Mouse (Mus musculus): ENCODE data around the gene Pbld2. TPM values are rescaled to one million over a fixed set of nuclear protein-coding genes. Genes with fewer than 3 reads are reported as not detected.
"Not testable (repeated sequence)": the region's sequence is repeated elsewhere in the genome, so short reads cannot be mapped to it uniquely, and the experiment has no call there.

Pbld2 gene
- total RNA-seq, 2 experiments from 2014 or later: 3.4 to 3.7 TPM

DNA sequence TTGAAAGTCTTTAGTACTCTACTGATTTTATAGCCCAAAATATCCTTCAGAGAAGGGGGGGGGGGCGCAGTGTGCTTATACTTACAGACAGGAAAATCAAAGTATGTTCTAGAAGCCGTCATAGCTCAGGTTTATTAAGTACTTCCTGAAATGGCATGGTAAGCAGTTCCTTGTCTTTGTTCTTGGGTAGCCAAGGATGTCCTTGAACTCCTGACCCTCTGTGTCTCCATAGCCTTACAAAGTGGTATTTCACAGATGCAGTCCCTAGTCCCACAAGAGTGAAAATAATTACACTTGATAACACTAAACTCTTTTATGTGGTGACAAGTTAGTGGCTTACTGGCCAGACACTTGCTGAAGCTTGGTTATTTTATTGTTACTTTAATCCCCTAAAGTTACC is 901 bp downstream of the Pbld2 start:
- no peak for DNase-seq (ENCODE audit: low spot score)

DNA sequence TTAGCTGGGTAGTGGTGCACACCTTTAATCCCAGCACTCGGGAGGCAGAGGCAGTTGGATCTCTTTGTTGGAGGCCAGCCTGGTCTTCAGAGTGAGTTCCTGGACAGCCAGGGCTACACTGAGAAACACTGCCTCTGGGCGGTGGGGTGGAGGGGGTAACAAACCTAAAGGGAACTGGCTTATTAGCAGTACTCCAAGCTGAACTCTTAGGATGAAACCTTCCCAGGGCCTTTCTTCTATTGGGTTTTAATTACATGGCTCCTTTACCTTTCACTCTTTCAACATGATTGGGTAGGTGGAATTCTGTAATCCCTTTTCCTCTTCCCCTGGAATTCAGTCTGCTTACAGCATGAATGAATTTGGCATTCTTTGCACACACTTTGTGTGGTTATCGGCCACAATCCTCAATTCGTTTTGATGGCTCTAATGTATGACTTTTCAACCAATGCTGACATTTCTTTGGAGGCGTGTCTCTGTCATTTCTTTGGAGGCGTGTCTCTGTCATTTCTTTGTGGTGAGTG is 1.4 kb downstream of the Pbld2 start:
- no peak for DNase-seq (ENCODE audit: low spot score)

DNA sequence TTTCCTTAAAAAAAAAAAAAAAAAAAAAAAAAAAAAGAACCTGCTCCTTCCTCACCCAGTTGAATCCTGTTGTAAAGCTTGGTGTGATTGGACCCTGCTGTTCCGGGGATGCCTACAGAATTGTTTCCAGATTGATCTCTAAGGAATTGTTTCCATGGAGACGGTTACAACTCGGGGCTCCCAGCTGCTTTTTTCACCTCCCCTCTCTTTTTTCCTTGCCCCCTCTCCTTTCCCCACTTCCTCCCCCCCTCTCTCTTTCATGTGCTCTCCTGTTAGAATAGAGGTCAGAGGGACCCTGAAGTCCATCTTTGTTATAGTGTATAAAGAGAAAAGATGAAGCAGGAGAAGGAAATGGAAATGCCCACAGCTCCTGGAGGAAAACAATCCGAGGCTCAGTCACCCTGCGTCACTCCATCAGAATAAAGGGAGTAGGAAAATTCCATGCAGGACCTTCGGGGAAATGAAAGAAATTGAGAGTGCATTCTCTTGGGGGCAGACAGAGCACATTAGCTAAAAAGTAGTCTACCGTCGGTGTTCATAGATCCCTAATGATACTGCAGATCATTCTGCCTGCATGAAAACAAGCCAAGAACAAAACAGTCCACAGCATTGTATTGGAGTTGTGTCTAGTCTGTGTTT is 2.2 kb downstream of the Pbld2 start:
- no peak for DNase-seq (ENCODE audit: low spot score)

DNA sequence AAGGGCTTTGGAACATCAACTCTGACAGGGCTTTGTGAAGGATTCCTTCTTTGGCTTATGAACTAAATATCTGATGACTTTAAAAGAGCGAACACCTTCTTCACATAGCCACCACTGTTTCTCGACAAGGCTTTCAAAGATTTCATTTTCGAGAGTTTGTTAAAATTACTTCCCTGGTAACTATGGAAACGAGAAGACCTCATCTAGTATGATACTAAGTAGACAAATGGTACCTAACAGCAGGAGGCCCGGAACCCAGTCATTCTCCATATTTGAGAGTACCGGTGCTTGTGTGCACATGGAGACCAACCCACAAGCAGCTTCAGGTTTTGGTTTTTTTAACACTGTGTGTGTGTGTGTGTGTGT is 2.7 kb downstream of the Pbld2 start:
- DNase-seq (ENCODE audit: low spot score): no peak

DNA sequence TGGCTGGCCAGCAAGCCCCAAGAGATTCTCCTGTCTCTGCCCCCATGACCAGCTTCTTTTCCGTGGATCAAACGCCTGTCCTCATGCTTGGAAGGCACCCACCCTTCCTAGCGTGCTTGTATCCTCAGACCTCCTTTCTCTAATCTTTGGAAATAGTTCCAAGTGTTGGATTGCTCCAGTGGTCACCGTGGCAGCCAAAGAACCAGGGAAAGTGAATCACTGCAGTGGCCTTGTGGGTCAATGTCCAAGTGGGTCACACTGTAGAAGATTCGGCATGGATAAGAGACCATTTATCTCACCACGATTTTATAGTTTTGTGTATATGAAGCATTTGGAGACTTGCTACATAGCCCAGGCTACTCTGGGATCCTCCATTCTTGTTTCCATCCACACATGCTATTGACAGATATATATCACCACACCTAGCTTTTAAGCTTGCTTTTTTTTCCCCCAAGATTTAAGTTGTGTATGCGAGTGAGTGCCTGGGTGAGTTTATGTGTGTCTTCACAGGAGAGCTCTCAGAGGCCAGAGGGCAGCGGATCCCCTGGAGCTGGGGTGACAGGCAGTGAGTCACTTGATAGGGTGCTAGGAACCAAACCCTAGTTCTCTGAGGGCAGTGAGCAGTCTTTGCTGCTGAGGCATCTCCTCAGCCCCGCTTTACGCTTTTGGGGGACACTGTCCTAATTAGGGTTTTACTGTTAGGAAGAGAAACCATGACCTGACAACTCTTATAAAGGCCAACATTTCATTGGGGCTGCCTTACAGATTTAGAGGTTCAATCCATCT is 3.5 kb downstream of the Pbld2 start:
- DNase-seq (ENCODE audit: low spot score): no peak

DNA sequence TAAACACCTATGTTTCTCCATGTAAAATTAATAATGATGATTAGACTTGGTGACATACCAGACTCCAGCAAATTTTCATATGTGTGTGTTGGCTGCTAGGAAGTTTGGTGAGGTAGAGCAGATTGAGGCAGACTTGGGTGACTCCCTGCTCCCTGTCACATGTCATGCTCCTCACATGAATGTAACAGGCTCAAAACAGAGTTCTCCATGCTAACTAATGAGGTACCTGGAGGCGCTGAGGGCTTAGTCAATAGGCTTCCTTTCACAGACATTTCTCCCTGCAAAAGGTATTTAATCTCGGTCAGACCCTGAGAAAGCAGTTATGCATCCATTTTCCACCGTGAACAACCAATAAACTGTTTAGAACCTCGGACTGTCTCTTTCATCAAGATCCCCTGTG is 4.3 kb downstream of the Pbld2 start:
- no peak for DNase-seq (ENCODE audit: low spot score)

DNA sequence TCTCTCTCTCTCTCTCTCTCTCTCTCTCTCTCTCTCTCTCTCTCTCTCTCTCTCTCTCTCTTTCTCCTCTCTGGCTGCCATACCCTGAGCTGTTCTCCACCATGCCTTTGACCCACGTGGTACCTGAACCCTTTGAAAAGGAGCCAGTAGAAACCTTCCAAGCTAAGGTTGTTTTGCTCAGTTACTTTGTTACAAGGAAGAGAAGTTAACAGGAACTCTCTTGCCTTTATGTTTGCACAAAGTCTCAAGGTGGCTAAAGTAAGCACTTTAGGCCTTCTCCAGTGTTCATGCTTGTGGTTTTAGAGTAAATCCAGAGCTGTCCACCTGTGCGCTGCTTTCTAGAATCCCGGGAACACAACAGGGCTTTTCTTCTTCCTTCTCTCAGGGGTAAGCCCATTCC is 8.2 kb downstream of the Pbld2 start:
- no peak for DNase-seq (ENCODE audit: low spot score)

DNA sequence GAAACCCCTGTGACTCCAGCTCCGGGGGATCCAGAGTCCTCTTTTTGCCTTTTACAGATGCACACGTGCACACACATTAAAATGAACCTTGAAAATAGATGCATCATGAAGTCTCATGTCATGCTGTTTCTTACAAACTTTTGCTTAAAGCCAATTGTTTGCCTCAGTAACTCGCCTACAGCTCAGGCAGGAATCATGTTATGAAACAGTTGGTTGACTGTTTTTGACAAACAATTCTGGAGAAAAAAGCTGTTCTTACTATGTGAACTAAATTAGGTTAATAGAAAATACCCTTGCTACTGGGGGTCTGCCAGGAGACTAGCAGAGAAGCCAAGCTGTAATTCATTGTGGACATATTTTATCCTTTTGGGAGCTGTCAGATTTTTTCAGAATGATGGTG is 8.8 kb downstream of the Pbld2 start:
- no peak for DNase-seq (ENCODE audit: low spot score)

DNA sequence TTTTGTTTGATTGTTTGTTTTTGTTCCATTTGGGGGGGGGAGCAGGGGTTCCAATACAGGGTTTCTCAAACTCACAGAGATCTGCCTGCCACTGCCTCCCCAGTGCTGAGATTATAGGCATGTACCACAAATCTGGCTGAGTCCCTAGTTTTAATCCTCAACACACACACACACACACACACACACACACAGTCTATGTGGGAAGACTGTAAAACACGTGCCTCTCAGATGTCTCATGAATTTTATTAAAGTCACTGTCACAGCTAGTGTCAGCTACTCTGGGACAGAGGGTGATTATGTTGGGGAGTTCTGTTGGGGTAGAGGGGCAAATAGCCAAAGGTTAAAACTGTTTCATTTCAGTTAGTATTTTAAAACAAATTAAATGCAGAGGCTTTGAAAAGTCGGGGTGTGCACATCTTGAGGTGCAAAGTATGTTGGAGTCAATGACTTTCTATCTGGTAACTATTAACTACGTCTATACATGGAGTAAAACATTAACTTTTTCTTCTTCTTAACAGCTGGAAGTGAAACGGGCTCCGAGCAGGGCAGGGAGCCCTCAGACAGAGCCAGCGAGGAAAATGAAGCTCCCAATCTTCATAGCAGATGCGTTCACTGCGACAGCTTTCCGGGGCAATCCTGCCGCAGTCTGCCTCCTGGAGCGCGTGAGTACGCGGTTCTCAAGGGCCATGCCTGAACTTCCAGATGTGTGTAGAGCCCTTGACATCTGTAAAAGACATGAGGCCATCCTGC is 14.6 kb downstream of the Pbld2 start:
- DNase-seq (ENCODE audit: low spot score): no peak

DNA sequence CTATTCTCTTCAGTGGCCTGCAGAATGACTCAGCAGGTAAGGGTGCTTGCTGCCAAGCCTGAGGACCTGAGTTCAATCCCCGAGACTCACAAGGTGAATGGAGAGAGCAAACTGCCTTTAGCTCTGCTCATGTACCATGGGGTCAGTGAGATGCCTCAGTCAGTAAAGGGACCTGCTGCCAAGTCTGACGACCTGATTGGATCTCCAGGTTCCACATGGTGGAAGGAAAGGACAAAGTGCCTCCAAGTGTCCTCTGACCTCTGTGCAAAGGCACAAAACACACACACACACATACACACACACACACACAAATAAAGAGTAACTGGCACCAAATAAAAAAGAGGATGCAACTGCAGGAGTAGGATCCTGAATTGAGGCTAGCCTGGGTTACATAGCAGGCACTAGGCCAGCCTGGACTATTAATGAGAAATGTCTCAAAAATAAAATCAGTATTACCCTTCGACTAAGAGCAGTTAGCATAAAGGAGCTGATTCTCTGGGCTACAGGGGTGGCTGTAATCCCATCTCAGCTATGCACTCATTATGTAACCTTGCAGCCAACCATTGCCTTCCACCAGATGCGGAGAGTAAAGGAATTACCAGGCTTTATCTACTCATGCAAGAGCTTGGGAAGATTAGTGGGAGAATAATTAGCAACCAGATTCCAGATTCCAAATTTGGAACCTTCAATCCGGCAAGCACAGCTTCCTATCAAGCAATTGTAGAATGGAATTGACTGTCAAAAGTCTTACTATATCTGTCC is 15.9 kb downstream of the Pbld2 start:
- no peak for DNase-seq (ENCODE audit: low spot score)

DNA sequence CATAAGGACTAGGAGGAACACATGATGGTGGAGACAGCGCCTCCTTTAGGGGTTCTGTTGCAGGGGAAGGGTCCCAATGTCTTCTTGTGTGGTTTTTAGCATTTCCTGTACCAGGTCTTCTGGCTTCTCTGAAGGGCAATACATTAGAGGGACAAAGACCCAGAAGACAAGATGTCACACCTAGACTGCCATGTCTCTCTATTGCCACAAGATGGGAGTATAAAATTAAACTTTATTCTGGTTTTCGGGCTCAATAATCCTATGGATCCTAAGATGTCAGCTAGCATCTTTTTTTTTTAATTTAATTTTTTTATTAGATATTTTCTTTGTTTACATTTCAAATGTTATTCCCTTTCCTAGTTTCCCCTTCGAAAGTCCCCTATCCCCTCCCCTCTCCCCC is 19.0 kb downstream of the Pbld2 start:
- DNase-seq (ENCODE audit: low spot score): no peak

DNA sequence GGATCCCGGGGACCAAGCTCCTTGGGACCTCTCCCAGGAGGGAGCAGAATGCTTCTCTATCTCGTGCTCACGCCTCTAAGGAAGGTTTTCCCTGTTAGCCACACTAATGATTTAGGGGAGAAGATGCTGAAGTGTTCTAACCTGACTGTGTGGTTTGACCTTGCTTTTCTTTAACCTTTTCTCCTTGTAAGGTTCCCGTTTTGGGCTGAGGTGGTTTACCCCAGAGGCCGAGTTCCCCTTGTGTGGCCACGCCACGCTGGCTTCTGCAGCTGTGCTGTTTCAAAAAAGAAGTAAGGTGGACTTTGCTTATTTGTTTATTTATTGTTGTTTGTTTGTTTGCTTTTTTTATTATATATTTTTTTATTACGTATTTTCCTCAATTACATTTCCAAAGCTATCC is 23.6 kb downstream of the Pbld2 start:
- no peak for DNase-seq (ENCODE audit: low spot score)

DNA sequence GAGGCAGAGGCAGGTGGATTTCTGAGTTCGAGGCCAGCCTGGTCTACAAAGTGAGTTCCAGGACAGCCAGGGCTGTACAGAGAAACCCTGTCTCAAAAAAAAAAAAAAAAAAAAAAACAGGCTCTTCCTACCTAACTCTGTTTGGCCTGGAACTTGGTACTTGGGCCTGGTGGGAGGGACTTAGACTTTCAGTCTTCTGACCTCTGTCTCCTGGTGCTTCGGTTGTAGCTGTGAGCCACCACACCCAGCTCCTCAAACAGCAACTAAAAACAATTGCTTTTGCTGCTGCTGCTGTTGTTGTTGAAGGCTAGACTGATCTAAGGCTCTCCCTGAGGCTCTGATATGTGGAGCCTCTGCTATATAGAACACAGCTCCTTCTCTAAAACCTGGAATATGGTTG is 25.0 kb downstream of the Pbld2 start:
- no peak for DNase-seq (ENCODE audit: low spot score)

DNA sequence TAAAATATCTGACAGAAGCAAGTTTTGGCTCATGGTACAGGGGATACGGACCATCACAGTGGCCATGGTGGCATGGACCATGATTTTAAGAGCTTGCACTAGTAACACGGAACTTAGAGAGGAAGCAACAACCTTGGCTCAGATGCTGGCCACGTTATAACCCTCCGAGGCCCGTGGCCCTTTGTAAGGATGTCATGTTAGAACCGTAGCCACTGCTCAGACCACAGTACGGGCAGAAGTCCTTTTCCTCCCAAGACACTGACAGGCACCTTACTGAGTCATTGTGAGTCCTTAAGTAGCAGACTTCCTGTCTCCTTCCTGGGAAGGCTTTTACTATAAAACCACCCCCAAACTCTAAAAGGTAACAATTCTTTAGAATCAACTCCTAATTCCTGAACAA is 27.2 kb downstream of the Pbld2 start:
- DNase-seq (ENCODE audit: low spot score): no peak

DNA sequence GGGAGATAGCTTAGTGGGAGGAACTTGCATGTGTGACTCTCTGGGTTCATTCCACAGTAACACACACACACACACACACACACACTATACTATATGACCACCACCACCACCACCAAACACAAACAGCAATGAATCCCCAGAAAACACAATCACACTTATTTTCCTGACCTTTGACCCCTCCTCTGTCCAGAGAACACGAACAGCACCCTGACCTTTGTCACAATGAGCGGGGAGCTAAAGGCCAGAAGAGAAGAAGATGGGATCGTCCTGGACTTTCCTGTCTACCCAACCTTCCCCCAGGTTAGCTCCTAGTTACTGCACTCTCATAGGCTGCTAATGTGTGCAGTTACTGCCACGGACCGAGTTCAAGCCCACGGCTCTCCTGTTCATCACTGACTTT is 27.9 kb downstream of the Pbld2 start:
- no peak for DNase-seq (ENCODE audit: low spot score)

DNA sequence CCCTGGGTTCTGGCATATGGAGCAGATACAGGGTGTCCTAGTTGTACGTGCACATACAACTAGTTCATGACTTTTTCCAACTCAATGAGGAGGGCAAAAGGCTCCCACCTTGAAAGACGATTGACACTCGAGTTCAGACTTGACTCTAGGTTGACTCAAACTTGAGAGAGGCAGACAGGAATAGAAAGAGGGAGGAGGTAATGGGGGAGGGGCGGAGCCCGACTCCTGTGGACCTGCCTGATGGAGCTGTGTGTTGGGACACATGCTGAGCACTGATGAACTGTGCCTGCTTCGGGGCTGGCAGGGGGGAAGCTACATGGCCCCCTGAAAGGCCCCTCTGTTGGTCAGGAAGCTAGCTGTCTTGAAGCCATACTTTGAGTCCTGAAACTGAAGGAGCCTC is 28.9 kb downstream of the Pbld2 start:
- no peak for DNase-seq (ENCODE audit: low spot score)

DNA sequence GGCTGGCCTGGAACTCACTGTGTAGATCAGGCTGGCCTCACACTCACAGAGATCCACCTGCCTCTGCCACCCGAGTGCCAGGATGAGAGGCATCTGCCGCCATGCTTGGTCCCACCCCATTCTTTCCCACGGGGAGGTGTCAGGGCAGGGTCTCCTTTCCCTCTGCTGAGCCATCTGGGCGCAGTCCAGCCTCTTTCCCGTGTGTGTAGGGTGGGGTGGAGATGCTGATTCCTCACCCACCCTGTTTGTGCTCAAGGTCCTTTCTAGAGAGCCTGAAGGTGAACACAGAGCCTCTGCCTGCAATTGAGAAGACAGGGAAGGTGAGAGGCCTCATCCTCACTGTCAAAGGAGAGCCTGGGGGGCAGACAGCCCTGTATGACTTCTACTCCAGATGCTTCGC is 30.0 kb downstream of the Pbld2 start:
- not testable (repeated sequence) for DNase-seq (ENCODE audit: low spot score)

DNA sequence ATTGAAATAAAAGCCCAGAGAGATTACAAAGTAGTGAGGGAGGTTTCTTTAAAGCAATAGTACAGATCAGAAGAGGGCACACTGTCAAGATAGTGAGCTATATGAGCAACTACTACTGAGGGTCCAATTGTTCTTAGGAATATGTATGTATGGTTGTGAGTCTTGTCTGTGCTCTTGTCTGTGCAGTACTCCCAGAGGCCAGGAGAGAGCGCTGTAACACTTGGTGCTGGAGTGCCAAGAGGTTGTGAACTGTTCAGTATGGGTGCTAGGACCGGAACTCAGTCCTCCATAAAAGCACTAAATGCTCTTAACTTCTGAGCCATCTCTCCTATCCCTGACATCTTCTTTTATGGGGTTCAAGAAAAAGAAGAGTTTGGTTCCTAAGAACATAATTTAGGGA is 30.5 kb downstream of the Pbld2 start:
- no peak for DNase-seq (ENCODE audit: low spot score)

DNA sequence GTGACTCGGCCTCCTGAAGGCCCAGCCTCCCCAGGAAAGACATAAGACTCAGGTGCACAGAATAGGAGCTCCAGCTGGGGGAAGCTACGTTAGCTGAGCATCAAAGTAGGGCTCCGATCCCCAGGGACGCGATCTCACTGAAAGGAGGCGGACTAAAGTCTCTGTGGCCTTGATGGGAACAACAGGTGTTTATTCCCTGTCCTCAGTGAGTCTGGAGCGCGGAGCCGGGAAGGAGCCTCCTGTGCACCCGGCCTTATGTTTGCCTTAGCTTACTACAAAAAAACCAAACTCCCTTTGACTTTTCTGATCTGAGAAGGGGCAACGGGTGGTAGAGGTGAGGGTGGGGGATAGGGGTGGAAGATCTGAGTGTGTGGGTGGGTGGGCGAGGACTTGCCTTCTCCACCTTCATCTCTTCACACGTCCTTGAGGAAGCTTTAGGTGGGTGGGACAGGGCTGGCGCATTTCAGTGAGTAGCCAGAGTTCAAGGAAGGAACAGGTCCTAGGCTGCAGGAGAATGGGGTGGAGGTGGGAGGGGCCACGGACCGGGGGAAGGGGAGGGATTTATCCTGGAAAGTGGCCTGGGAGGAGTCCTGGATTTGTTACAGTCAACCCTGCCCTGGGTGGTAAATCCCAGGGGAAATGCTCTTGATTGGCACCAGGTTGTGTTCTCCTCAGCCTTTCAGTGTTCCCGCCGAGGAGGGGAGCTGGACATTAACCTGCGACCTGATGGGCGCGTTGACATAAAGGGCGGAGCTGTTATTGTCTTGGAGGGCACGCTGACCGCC is 33.0 kb downstream of the Pbld2 start:
- DNase-seq (ENCODE audit: low spot score): peak; percentile 14

DNA sequence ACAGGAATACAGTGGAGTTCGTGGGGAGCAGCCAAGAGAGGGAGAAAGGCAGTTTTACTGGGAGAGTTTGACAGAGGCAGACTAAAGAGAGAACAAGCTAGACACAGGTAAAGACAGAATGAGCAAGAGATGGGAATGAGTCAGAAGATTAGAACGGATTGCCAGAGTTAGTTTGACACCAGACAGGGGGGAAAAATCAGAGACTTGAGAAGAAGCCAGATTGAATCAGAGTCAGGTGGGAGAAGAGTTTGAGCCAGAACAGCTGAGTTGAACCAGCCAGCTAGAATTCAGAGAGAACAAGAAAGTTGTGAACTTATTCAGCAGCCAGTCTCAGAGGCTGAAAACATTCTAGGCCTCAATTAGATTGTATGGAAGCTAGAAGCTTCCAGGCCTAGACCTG is 35.7 kb downstream of the Pbld2 start, which contains the start of gene Pbld1:
TSS of gene Pbld1 (plus strand) at position 301 of the 400 bp plus-strand sequence.
- no peak for DNase-seq (ENCODE audit: low spot score)

DNA sequence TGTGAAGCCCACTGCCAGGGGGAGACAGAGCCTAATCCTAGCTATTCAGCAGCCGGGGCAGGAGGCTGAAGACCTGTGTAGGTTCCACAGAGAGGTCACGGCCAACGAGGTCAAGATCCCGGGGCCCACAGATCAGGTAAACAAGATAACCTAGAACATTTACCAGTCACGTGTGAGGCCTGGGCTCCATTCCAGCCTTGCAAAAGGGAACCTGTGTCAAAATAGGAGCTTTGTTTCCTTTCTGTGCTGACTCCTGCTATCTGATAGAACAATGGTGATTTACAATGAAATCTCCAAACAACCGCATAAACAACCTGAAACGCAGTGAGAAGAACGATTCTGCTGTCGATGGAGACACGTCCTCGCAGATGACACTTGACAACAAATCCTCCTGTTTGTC is 36.3 kb downstream of the Pbld2 start:
- DNase-seq (ENCODE audit: low spot score): no peak

Measured in gastrocnemius, adult 18-20 months (tissue).